Mouse (Mus musculus) C2C12 (cell line): ENCODE data around the gene Tube1.

Experiments used
- CEBPB ChIP-seq: IDR thresholded peaks from one replicate; pipeline ENCODE4 v1.6.1; 2011; ENCODE audit warnings: low read depth, mild to moderate bottlenecking, control low read depth, moderate library complexity
- CTCF ChIP-seq: IDR thresholded peaks from one replicate; pipeline ENCODE4 v1.5.1; 2011; ENCODE audit not compliant: control insufficient read depth, insufficient read depth, insufficient read length
- MAX ChIP-seq: IDR thresholded peaks from one replicate; pipeline ENCODE4 v1.6.1; 2011; ENCODE audit warnings: mild to moderate bottlenecking, control low read depth
- MYOD1 ChIP-seq: IDR thresholded peaks from one replicate; pipeline ENCODE4 v1.6.1; 2011; ENCODE audit warnings: low read depth; ENCODE audit not compliant: control insufficient read depth, insufficient read length

DNA sequence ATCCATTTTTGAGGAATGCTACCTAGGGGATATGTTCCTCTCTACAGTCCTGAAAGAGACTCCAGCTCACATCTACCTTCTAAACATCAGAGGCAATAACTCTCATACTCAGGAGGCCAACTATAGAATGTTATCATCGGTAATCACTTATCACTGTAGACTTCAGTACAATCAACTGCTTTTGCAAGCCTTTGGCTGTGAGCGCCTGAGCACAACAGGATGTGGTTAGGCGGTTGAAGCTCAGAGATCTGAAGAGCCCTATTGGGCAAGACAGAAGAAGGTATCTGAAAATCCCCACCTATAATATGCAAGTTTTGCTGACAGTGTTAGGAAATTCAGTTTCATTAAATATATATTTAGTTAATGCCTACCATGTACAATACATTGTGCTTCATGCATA lies 58.9 kb downstream of the Tube1 start:
- no peak for TF ChIP-seq CTCF
- TF ChIP-seq MAX: no peak
- no peak for TF ChIP-seq MYOD1
- no peak for TF ChIP-seq CEBPB
